Mouse (Mus musculus) left cerebral cortex, postnatal 14 days (tissue): ENCODE results near the gene Gm29776. TPM values are rescaled to one million over a fixed set of nuclear protein-coding genes. Genes with fewer than 3 reads are reported as not detected.

Source experiments
- DNase-seq, 2 experiments: peaks; one replicate each; pipeline ENCODE4 v3.0.0; 2021 to 2022; ENCODE audit warnings: low spot score in 2 of 2, mixed read lengths in 1 of 2
- intact Hi-C: fragments of 180-260 bp; cut with DNase I; formaldehyde crosslinking; loops from one replicate; pipeline ENCODE4 v1.15.1; 2025
- microRNA-seq, 2 experiments: library from miRNA; unstranded; fragments of <30 nt; microRNA quantifications; one replicate each; pipeline ENCODE4 v1.2.0; 2022
- total RNA-seq, 2 experiments: library from RNA; stranded (reverse); gene quantifications; 2 replicates each; pipeline ENCODE4 v1.2.3; 2021

Gm29776 gene
- total RNA-seq, 2 experiments from 2014 or later: not detected

DNA sequence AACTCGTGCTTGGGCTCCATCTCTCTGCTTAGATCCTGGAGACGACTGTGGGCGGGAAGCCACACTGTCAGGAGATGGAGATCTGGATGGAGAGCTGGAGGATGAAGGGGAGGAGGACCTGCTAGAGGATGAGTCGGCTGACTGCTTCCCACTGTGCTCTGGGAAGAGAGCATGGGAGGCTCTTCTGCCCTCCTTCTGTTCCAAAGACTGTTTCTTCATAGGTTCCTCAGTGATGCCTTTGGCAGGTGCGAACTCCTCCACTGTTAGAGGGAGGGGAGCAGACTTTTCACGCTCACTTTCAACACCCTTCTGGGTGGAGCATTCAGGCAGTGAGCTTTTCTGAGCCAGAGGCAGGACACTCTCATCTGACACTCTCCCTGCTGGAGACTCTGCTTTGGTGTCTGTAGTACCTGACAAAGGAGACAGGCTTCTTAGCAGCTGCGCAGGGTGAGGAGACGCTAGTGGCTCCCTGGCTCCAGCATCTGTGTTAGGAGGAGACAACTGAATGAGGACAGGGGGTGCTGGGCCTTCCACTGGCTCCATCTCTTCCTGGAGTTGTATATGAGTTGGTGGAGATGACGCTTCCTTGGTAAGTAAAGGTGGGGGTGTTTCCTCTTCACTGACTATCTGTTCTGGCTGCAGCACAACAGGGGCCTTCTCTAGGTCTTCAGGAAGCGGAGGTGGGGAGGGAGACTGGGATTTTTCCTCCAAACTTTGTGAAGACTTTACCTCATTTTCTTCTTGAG, 34.0 kb downstream of the Gm29776 start:
- no peak for DNase-seq
- intact Hi-C loops: no loop called here

DNA sequence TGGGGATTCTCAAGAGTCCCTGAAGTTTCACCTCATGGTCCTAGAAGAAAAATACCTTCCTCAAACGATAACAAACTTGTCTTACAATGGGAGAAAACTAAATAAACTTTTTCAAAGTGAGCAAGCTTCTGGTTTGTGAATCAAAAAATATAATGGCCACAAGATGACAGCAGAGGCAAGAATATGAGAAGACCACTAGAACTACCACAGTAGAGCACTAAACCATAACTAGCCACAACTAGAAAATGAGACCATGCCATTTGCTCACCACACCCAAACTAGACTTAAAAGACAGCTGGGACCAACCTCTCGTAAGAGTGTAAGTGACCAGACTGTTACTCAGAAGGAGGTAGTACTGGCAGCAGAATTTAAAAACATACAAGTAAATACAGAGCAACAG, 38.6 kb downstream of the Gm29776 start:
- intact Hi-C loops: no loop called here
- no peak for DNase-seq

GRCm38 (mm10) chr14:54653496-54653895, 45.1 kb downstream of the Gm29776 start:
- DNase-seq: peak; percentile 83 to 86
- intact Hi-C loops: loop anchor here (5.0 kb wide), 1 partner anchor 34 kb away; the partner anchor contains the start of genes 1700123O20Rik and Acin1

DNA sequence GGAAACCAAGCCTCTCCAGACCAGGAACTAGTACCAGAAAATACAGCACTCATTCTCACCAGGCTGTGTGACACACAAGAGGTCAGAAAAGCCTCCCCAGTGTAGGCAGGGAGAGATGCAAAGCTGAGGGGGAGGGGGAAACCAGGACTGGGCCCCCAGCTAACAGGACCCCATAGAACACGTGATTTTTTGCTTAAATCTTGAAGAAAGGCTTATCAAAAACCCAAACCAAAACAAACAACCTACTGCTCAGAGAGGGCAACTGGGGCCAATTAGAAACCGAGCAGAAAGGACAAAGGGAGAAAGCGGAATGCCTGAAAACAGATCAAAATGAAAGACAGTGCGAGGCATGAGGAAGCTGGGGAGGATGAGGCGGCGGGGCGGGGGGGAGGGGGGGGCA, 45.8 kb downstream of the Gm29776 start:
- intact Hi-C loops: loop anchor here (5.0 kb wide), 1 partner anchor 35 kb away; the partner anchor contains the start of genes 1700123O20Rik and Acin1

GRCm38 (mm10) chr14:54651556-54651955, 47.1 kb downstream of the Gm29776 start:
- intact Hi-C loops: loop anchor here (5.0 kb wide), 1 partner anchor 36 kb away; the partner anchor contains the start of genes 1700123O20Rik and Acin1

More for the DNA sequence above, 45.8 kb downstream of the Gm29776 start:
- no peak for DNase-seq

GRCm38 (mm10) chr14:54650621-54651454, 47.8 kb downstream of the Gm29776 start:
- intact Hi-C loops: loop anchor here (5.0 kb wide), 1 partner anchor 36 kb away; the partner anchor contains the start of genes 1700123O20Rik and Acin1

More at GRCm38 (mm10) chr14:54651556-54651955, 47.1 kb downstream of the Gm29776 start:
- no peak for DNase-seq

GRCm38 (mm10) chr14:54647900-54648299, 50.7 kb downstream of the Gm29776 start:
- intact Hi-C loops: no loop called here
- DNase-seq: no peak

More at GRCm38 (mm10) chr14:54650621-54651454, 47.8 kb downstream of the Gm29776 start:
- peak; percentile 90 for DNase-seq

DNA sequence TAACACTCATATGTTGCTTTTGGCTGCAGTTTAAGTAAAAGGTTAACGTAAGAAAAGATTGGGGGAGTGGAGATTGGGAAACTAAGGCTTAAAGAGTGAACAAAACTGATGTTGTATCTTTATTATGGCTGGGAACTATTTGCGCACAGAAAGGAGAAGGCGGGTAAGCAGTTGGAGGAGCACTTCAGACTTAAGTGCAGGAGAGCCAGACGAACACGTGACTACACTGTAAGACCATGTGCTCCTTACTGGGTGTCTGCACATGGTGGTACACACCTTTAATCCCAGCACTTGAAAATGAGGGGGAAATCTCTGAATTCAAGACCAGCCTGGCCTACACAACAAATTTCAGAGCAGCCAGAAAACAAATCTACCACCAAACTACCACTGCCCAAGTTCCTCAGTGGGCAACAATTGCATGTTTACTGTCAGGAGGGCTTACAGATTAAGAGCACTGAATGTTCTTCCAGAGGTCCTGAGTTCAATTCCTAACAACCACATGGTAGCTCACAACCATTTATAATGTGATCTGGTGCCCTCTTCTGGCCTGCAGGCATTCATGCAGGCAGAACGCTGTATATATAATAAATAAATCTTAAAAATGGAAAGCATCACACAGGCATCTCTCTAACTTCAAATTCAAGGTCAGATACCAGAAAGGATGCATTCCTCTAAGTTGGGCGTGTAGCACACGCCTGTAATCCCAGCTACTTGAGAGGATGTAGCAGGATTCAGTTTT, 51.6 kb downstream of the Gm29776 start:
- no peak for DNase-seq
- intact Hi-C loops: no loop called here

DNA sequence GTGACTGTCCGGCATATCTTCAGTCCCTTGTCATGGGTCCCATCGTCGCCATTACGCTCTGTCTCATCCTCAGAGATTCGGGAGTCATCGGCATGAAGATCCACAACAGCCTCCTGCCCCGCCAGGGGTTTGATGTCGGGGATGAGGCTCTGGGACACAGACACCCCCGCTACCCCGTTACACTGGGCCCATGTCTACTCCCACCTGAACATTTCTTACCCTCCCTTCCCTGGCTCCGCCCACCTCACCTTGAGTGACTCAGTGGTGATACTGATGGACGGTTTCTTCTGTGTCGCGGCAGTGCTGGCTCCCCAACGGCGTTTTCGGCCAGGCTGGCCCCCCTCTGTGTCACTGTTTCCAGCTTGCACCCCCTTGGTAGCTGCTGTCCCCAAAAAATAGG, 52.2 kb downstream of the Gm29776 start:
- intact Hi-C loops: no loop called here
- no peak for DNase-seq

DNA sequence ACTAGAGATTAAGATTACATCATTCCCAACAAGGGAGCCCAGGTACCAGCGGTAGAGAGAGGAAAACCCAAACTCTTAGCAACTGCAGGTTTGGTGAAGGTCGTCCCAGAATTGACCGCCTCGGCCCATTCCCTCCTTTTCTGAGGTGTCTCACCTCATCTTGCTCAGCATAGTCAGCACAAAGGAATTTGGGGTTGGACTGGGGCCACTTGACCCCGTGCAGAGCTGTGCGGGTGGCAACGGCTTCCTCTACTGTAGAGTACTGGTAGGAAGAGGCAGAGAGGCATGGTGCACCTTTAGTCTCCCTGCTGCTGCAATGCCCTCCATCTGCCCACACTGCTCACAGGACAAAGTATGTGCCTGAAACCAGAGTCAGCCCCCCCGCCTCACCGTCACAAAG, 54.3 kb downstream of the Gm29776 start:
- no peak for DNase-seq
- intact Hi-C loops: loop anchor here (5.0 kb wide), 2 partner anchors 117 to 417 kb away; no protein-coding TSS in a partner anchor

DNA sequence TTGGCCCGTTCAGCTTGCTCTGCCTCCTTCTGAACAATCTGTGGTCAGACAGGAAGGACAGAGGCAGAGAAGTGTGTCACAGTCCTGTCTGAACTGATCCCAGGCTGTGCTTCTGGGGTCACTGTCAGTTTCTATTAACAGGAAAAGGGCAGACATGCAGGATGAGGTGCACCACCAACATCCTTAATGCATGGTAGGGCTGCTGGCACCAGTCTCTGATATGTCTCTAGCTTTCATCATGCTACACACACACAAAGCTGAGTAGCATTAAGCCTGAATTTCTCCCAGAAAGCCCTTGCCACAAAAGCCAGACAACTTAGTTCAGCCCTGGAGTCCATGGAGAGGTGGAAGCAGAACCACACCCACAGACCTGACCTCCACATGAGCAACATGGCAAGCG, 55.6 kb downstream of the Gm29776 start:
- DNase-seq: no peak
- intact Hi-C loops: loop anchor here (5.0 kb wide), 2 partner anchors 116 to 416 kb away; no protein-coding TSS in a partner anchor

Small RNAs within 50 kb of the gene (microRNA-seq; reads per million reads assigned to microRNA genes)
- 0 to 0.53 reads per million in 2 experiments for gene Mir6948

Other genes with a start within 250 kb of the Gm29776 start
- 10 to 100 TPM; 23.2 to 31.3 TPM for gene Lrp10, start 234.7 kb downstream of the Gm29776 start, total RNA-seq
- gene Rem2, start 222.7 kb downstream of the Gm29776 start, total RNA-seq: 1 to 10 TPM; 7.4 to 9.6 TPM
- gene Prmt5, start 181.3 kb downstream of the Gm29776 start, total RNA-seq: 10 to 100 TPM; 69.4 to 72.0 TPM
- 1 to 10 TPM; 2.4 to 4.9 TPM for gene Haus4, start 144.2 kb downstream of the Gm29776 start, total RNA-seq
- 1 to 10 TPM; 2.7 to 3.1 TPM for gene Ajuba, start 121.3 kb downstream of the Gm29776 start, total RNA-seq
- 1 to 10 TPM; 4.4 to 7.4 TPM for gene 4931414P19Rik, start 92.8 kb downstream of the Gm29776 start, total RNA-seq
- 100 to 1,000 TPM; 185 to 188 TPM for gene Psmb5, start 80.8 kb downstream of the Gm29776 start, total RNA-seq
- under 1 TPM in 1 of 2 experiments, not detected in 1; 0.30 TPM for gene Psmb11, start 77.4 kb downstream of the Gm29776 start, total RNA-seq
- not detected for gene Gm17606, start 57.9 kb downstream of the Gm29776 start, total RNA-seq
- 10 to 100 TPM; 10.5 to 12.2 TPM for gene Cdh24, start 57.5 kb downstream of the Gm29776 start, total RNA-seq
- gene 1700123O20Rik, start 12.6 kb downstream of the Gm29776 start, total RNA-seq: 10 to 100 TPM; 23.4 to 23.8 TPM
- gene Acin1, start 11.9 kb downstream of the Gm29776 start, total RNA-seq: 100 to 1,000 TPM; 183 to 184 TPM
- gene Cebpe, start 13.3 kb upstream of the Gm29776 start, total RNA-seq: not detected
- 10 to 100 TPM; 68.7 to 70.6 TPM for gene Slc7a8, start 83.1 kb upstream of the Gm29776 start, total RNA-seq
- not detected for gene Rnf212b, start 115.3 kb upstream of the Gm29776 start, total RNA-seq
- 10 to 100 TPM; 11.5 to 16.7 TPM for gene Homez, start 172.1 kb upstream of the Gm29776 start, total RNA-seq
- 10 to 100 TPM; 18.2 to 19.1 TPM for gene Ppp1r3e, start 178.7 kb upstream of the Gm29776 start, total RNA-seq
- gene Bcl2l2, start 184.5 kb upstream of the Gm29776 start, total RNA-seq: 100 to 1,000 TPM; 104 to 105 TPM
- 1 to 10 TPM in 1 of 2 experiments, under 1 TPM in 1; 0.40 to 2.1 TPM for gene Gm20521, start 184.6 kb upstream of the Gm29776 start, total RNA-seq
- gene Pabpn1, start 193.7 kb upstream of the Gm29776 start, total RNA-seq: 100 to 1,000 TPM; 233 to 257 TPM
- gene Slc22a17, start 214.3 kb upstream of the Gm29776 start, total RNA-seq: 100 to 1,000 TPM; 630 to 690 TPM
- 1 to 10 TPM; 5.8 to 8.1 TPM for gene Efs, start 227.3 kb upstream of the Gm29776 start, total RNA-seq
- gene Il25, start 233.9 kb upstream of the Gm29776 start, total RNA-seq: not detected
- 10 to 100 TPM; 38.2 to 40.8 TPM for gene Cmtm5, start 237.4 kb upstream of the Gm29776 start, total RNA-seq